Mouse (Mus musculus) 416B (cell line): ENCODE results near the gene Gm2174.

Experiments
- DNase-seq: peaks from one replicate; pipeline ENCODE4 v3.0.0; 2011; ENCODE audit warnings: low read depth

The Gm2174 gene

GRCm38 (mm10) chrX:56497241-56497640 lies 49.5 kb downstream of the Gm2174 start:
- no peak for DNase-seq
